Mouse (Mus musculus) NIH3T3 (cell line): ENCODE measurements at regions not wholly inside any gene's neighbourhood (a gene's known extent, or its start where the extent isn't known, plus 50 kb on each side); places are given as distances from the start of the nearest gene placed in this dataset.
"Not testable (repeated sequence)": the region's sequence is repeated elsewhere in the genome, so short reads cannot be mapped to it uniquely, and the experiment has no call there.

ENCODE experiments used
- DNase-seq: peaks from one replicate; pipeline ENCODE4 v3.0.0-alpha.2; 2012; ENCODE audit warnings: low read depth

DNA sequence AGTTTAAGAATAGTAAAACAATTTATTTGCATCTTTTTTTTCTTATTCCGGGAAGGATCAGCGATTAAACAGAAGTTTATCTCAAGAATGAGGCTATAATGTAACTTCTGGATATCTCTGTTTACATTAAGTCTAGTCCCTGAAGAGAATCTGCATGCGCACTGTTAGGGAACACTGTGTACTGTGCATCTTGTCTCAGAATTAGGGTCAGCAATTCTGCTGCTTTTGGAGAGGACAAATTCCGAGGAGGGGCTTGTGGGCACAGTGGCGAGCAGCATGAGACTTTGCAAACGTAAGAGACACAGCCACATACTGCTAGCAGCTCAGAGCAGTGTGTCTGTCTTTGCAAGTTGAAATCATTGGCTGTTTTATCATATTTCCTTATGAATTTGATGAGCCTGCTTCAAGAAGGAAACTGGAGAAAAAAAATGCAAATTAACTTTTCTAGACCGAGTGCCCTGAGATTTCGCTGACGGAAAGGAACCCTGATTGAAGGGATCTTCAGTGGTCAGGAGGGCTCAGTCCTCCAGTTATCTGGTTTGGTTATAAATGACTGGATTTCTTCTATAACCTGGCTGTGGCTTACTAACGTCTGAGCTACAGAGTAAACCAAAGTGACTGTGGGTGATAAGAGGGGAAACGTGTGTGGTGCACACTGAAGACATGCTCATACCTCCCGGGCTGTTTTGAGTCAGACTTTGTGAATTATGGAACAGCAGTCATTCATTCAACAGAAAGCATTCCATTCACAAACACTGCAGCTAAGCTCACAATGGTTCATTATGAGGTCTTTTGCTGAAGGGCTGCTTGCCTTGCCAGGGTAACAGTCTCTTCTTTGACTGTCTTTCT is 305.1 kb downstream of the Ets1 start:
- DNase-seq = peak; percentile 47

DNA sequence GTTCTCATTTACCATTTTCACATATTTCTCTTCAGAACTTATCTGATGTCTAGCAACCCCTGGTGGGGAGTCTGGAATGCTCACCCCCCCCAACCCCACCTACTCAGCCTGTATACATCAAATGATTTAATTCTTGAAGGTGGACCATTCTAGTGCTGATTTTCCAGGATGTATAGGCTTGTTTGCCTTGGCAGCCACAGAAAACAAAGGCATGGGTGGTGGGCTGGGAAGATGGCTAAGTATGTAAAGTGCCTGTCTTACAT is 305.7 kb downstream of the Ets1 start:
- no peak for DNase-seq

DNA sequence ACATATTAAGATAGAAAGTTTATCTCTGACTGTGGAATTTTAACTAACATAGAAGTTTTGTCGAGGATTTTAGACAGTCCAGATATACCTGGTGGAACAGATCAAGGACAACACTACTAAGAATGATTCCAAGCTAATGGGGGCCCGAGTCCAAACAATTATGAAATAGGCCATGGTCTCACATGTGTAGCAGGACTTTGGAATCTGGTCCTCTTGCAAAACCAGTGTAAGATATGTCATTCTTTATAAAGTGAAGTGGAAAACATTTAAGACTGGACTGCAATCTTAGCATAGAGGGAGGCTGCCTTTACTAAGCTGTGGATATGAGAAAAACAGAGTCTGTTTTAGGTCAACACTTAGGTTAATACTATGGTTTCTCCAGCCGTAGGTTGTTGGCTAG is 311.2 kb downstream of the Ets1 start:
- no peak for DNase-seq

DNA sequence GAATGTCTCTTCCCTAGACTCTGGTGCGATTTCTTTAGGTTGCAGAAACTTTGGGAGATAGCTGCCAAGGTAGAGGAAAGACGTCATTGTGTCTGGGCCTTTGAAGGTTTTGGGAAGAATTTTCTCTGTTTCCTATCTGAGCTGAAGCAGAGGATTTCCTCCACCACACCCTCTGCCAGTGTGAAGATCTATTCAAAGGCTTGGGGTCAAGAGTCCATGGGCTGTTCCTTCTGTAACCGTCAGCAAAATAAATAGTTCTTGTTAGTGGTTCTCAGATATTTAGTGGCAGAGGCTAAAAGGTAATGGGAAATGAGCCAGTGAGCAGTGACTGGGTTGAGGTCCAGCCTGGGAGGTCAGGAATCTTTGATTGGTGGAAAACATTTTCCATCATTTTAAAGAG is 313.0 kb downstream of the Ets1 start:
- DNase-seq = no peak

DNA sequence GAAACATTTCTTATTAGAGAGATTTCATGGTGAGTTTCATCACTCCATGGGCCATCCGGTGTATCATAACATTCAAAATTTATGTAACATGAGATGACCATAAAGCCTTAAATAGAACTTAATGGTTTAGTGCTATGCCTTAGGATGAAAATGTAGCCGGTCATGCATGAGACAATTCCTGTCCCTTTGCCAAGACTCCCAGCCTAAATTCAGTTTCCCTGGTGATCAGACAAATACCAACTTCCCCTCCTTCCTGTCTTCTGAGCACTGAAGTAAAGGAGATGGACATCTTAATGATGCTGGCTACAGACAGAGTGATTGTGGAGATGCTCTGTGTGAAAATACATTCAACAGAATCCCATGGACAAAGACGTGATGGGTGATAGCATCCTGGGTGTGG is 322.7 kb downstream of the Ets1 start:
- no peak for DNase-seq

DNA sequence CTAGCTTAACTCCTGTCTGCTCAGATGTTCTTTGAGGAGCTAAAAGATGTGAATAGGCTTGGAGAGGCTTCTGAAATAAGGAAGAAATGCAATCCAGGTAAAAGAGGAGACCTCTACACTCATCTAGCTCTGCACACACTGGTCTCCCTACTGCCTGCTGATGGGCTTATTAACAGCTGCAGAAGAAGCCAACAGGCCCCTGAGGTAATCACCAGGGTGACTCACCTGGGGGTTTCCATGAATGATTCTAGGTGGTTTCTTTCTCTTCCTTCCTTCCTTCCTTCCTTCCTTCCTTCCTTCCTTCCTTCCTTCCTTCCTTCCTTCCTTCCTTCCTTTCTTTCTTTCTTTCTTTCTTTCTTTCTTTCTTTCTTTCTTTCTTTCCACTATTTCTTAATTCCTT is 323.4 kb downstream of the Ets1 start:
- DNase-seq = not testable (repeated sequence)

DNA sequence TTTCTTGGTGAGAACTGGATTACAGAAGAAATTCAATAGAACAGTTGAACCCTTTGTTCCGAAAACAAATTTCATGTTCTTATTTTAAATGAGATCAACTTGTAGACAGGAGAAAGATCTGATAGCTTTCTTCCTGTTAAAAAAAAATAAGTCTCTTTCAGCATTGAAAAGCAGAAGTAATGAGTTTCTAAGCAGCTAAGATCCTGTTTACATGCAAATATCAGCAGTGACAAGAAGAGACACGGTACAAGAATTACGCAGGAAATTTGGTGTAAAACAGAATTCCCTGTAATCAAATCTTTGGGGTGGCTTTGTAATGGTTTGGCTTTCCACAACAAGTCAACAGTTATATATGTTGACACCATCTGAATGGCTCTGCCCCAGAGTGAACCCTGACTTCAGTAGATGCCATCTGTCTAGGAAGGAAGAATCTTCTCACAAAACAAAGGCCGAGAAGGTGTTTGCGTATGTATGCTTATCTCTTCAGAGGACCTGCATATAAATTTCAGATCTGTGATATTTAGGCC is 326.7 kb downstream of the Ets1 start:
- no peak for DNase-seq

DNA sequence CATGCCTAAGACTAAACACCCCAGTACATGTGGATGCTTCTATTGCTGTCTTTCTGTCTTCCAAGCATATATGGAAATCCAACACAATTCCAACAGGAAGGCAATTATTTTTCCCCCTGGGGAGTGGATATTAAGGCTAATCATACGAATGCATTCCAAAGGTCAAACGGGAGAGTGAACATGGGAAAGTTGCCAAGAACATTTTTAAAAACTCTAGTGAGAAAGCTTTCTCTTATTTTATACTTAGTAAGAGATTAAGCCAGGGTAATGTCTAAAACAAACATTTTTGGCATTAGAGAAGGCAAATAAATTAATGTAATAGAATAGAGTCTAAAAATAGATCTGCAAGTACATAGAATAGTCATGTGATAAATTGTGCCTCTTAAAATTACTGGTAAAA is 332.4 kb downstream of the Ets1 start:
- DNase-seq = peak; percentile 15

DNA sequence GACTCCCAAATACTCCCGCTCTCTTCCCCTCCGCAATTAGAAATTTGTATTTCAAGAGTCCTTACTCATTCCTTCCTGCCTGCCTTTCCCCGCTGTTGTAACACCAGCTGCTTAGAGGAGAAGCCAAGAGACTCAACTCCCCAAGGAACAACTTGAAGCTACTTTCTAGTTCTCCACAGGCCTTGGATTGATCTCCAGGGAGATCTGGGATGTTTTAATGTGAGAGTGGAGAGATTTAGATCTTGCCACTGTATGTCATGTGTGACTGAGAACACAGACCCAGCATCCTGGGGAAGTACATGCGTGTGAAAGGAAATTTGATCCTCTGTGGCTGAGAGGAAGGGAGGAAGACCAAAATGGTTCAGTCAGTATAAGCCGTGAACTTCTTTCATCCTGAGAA is 335.4 kb downstream of the Ets1 start:
- no peak for DNase-seq

DNA sequence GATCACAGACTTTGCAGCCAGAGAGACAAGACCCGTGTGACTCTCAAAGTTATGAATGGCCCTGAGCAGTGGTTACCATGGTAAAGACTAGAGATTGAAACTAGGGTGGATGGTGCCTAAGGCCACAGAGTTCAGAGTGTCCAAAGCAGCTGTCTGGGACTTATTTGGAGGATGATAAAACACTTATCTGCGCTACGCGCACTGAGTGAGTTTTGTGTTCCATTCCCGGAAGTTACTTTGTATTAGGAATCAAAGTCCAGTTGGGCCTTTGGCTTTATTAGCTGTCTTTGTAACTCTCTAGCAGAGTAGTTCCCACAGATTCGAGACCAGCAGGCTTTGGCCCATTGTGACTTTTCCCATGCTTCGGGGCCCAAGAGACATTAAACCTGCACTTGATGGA is 335.9 kb downstream of the Ets1 start:
- no peak for DNase-seq

DNA sequence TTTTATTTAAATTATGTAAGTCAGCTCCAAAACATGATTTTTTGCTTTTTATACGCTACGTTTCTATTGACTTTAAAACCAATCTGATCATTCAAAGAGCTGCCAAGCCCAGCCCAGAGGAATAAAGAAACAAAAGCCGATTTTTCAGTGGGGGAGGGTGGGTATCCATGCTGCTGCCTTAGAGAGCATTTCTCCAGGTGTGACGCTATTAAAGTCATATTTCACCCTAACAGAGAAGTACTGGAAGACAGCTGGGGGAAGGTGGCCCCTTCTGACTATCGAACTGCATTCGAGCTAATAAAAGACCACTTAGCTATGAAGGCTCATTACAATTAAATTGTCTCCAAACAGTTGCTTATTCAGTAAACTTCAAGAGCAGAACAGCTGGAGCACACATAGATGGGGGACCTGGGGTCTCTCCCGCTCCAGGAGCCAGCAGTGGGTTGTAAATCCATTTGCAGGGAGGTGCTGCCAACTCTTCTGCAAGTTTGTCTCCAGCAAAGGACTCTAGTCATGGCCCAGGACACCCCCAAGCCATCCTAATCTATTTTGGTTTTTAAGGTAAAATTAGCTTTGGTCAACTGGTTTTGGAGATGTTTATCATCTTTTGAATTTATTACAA is 336.5 kb downstream of the Ets1 start:
- DNase-seq = no peak

DNA sequence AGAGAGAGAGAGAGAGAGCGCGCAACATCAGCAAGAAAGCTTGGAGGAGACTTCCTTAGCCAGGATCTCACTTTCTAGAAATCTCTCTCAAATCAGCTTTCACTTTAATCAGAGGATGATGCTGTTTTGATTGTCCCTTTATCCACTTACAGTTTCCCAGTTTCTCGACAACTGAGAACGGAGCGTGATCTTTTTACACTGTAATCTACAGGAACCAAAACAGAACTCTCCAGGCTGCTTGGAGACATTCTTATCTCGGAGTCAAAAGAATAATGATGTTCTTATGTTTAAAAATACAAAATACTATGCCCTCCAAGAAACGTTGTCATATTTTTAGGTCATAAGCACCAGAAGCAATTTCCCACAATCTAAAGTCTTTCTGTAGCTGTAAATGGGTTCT is 341.7 kb downstream of the Ets1 start:
- no peak for DNase-seq

DNA sequence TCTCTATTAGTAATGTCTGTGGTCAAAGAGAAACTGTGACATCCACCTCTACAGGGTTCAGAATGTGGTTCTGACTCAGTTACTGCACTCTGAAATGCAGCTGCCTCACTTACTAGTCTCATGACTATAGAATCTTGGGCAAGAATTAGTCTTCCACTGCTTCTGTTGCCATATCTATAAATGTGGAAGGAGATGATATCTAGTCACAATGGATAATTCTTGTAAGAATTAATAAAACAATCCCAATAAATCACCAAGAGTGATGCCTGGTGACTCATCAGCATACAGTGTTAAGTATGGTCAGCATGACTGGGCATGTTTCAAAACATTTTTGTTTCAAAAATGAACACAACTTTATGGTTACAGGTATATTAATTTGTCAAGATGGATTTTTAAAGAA is 344.8 kb downstream of the Ets1 start:
- peak; percentile 59 for DNase-seq

DNA sequence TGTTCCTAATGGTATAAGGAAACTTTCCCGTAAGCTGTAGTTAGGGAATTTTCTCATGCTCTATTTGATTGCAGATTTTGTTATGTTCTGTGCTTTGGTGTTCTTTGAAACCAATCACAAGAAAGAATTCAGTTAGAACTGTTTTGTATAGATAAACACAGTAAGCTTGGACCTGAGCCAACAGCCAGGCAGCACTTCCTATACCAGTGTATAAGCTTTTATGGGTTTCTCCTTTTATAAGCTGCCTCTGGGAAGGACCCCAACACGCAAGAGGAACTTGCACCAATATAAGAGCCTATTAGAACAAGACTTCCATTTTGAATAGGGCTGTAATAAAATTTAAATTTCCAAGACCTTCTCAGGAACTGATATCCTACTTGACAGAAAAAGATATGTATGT is 347.2 kb downstream of the Ets1 start:
- DNase-seq = no peak

DNA sequence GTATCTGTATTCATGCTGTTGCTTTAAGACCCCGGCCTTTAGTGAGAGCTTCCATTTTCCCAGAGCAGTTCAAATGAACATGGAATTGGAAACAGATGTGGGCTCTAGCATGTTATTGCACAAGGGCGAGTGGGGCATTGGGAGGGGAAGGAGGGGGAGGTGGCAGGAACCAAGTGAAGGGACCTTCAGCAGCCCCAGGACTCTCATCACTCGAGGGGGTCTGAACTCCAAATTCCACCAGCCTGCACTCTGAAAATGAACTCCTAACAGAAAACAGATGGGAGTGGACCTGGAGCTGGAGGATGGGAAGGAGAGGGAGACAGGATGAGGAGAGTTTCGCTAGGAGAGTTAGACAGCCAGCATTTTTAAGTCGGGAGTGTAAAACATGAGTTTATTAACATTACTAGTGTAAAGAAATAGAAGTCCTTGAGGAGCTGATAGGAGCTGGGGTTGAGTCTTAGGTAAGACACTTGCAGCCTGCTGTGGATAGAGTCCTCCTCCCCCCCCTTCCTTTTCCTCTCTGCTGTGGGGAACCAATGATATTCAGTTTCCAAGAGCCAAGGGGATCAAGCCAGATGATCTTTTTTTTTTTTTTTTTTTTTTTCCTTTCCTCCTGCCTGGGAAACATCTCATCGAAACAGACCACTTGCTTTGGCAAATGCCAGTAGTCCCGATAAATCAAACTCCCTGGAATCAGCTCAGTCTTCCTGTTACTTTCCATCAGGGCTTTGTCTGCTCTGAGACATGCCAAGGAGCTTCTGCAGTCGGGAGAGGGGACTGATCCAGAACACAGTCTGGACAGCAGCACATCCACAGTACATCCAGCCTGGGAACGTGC is 351.0 kb downstream of the Ets1 start:
- DNase-seq = peak; percentile 82

DNA sequence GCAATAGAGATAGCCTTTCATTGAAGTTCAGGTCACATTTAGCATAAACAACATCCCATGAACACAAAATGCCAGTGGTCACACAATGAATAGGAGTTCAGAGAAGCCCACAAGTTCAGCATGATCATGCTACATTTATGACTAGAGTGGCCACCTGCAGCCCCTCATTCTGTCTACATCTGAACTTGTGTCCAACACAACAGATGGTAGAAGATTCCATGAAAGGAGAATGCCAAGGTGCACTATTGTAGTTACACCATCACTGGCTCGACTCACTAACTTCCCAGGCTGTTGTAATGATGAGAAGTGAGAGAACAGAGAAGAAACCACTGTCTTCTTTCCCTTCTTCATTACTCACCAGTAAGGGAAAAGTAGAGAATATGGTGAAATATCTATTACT is 353.0 kb downstream of the Ets1 start:
- DNase-seq = no peak

DNA sequence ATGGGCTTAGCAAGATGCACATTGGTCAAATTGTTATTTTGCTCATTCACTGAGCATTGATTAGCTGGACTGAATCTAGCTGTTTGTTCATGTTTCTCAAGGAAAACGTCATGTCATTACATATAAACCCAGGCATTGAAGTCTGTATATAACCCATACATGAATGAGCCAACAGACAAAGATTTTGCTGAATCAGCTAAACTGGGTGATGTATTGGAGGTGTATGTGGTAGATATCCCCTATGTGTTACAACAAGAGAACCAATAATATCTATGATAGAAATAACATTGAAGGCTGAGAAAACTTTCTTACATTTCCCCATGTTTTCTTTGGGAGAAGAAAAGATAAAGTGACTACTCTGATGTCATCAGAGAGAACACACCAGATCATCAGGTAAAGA is 362.3 kb downstream of the Ets1 start:
- no peak for DNase-seq

DNA sequence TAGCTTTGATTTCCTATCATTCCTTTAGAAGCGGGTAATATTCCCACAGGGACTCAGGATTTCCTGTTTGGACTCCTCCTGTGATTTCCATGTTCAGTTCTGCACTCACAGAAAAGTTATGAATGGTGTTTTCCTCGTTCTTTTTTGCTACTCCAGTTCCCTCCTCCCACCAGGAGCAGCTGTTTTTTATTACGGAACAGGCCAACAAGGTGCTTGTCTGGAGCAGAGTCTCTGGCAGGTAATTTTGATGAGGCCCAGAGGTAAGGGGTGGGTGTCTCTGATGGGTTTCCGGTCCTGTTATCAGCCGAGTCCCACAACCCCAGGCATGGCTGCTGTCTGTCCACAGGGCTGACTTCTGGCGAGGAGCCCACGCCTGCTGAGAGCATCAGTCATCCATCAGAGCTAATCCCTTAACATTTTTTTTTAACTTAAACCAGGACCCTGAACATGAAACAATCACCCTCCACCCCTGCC is 364.7 kb downstream of the Ets1 start:
- peak; percentile 57 for DNase-seq

DNA sequence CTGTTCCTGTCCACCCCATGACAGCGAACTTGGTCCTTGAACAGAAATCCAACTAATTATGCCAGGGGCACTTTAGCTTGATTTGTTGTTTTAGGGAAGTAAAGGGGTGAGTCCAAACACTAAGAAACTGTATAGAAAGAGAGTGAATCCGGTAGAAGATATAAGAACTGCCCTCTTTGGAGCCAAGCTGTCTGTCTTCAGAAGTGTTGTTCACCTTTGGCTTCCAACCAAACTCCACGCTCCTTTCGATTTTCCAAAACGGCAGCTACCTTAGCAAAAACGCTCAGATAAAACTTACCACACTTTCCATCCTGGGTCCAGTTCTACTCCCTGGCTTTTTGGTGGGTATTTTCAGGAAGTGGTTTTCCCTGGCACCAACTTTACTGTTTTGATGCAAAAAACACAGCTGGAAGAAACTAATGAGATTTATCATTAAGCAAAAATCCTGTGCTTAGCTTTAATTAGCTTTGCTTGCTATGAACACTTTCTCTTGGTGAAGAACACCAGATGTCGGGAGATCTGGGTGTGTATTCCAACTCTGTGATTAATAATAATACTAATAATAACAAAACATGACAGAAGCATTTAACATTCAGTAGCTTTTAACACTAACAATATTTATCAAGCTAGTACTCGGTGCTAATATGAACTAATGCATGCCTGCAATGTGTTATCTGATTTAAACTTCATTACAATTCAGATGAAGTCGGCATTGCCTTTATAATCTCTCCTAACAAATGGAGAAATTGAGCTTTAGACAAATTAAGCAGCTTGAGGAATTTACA is 365.3 kb downstream of the Ets1 start:
- DNase-seq = no peak

DNA sequence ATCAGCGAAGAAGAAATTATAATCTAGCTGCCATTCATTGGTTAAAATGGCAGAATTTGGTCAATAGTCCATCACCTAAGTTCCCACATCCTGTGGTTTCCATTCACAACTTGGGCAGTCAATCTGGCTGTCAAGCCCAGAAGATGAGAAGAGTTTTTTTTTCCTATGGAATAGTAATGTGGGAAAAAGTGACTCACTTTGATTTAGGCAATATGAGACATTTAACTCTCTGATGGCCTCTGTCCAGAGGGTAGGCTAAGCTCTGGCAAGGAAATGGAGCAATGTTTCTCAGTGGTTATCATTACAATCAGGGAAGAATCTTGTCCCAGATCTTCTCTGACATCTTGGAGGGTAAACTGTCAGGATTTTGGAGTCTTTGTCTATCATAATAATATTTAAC is 367.9 kb downstream of the Ets1 start:
- peak; percentile 66 for DNase-seq

DNA sequence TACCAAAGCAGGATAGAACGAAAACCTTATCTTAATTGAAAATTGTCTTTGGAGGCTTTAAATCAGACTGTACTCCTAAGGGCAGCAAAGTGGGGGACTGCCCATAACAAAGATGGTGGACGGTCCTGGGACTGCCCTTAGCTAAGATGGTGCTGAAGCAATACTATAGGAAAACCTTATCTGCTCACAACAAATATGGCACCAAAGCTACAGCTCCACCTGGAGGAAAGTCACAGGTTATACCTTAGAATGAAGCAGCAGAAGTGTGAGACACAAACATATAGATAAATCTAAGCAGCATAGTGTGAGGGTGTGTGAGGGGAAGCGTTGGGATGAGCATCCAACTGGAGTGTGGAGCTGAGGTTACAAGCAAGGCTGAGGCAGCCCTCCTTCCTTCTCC is 368.5 kb downstream of the Ets1 start:
- no peak for DNase-seq

DNA sequence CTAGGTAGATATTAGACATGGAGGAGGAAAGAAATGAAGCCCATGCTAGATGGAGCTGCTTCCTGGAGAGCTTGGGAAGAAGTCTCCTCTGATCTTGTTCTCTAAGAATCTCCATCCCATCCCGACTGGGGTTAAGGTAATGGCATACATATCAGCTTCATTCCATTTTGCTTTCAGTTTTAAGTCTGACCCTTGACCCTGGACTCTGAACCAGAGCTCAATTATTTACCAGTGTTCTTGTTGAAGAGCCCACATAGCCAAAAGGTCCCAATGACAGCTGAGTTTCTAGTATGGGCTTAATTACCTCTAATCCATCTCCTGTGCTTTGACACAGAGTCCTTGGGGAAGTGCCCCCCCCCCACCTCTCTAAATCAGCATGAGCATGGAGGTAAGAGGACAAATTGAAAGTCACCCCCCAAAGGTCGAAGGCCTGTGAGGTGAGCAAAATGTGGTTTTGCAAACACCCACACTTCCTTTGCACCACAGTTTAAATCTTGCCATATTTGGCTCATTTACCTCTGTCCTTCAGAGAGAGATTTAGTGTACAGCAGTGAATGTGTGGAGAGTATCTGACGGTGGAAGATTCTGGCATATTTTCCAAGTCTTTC is 371.5 kb downstream of the Ets1 start:
- DNase-seq = no peak
